ENCODE assay signal across 16 mouse cellular contexts in the genomic region with DNA sequence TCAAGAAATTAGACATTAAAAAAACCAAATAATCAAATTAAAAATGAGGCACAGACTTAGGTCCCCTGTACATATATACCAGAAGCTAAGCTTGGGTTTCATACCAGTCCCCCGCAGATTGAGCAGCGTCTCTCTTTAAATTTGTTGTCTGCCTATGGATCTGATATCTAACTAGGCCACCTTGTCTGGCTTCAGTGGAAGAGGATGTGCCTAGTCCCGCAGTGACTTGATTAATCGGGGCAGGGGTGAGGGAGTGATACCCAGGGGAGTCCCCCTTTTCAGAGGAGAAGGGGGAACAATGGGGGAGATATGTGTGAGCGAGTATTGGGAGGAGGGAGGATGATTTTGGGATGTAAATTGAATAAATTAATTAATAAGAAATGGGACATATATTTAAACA.
"Had no signal": no experiment of that assay in that cellular context is flagged by ENCODE, and none has a peak within 500 bp of the region (broad histone marks: within the 10 kb centered on the region; RNA-seq: fewer than 3 reads in every experiment).

No protein-coding gene starts in this region.

- H3K27me3 ChIP-seq: neural tube, embryonic 13.5 days; neural tube, embryonic 15.5 days; stomach, embryonic 15.5 days had no signal

- H3K27ac ChIP-seq: neural tube, embryonic 13.5 days; neural tube, embryonic 15.5 days; stomach, embryonic 15.5 days; stomach, postnatal 0 days had no signal

- H3K4me1 ChIP-seq: neural tube, embryonic 13.5 days; neural tube, embryonic 15.5 days; stomach, embryonic 15.5 days had no signal

- H3K9me3 ChIP-seq: neural tube, embryonic 15.5 days; stomach, embryonic 15.5 days had no signal

- H3K36me3 ChIP-seq: neural tube, embryonic 13.5 days; neural tube, embryonic 15.5 days; stomach, embryonic 15.5 days had no signal

- DNase-seq: retina, postnatal 1 day; right cerebral cortex, adult 18-20 months; right cerebral cortex, postnatal 14 days; right cerebral cortex, postnatal 25 days; right cerebral cortex, postnatal 4 days; spleen, adult 18-20 months; thymus, adult 18-20 months; thymus, adult 2 months; thymus, postnatal 14 days; thymus, postnatal 25 days; thymus, postnatal 36 days; thymus, postnatal 4 days had no signal

- H3K4me3 ChIP-seq: neural tube, embryonic 13.5 days; neural tube, embryonic 15.5 days; stomach, embryonic 15.5 days had no signal

- H3K9ac ChIP-seq: neural tube, embryonic 13.5 days; neural tube, embryonic 15.5 days; stomach, embryonic 15.5 days had no signal
